Mouse (Mus musculus) kidney, postnatal 0 days (tissue): ENCODE data around the gene Prl8a6. TPM values are rescaled to one million over a fixed set of nuclear protein-coding genes. Genes with fewer than 3 reads are reported as not detected.
A peak's percentile ranks its signal among the peaks of the same experiment; 100 is the strongest.

Source experiments
- ATAC-seq: fragments of 200-750 bp; cut with Nextera tagmentation; replicated peaks from 2 replicates; pipeline ENCODE4 v1.8.0; 2017; ENCODE audit warnings: low read depth, moderate number of reproducible peaks, moderate TSS enrichment, moderate library complexity; ENCODE audit not compliant: low FRiP score
- DNase-seq: peaks from one replicate; pipeline ENCODE4 v3.0.0-alpha.2; 2016; ENCODE audit warnings: low spot score
- H3K27ac ChIP-seq: fragments of 300-500 bp; sonication (generic); 2 replicates; pipeline ENCODE4 v1.5.1; 2014; ENCODE audit warnings: mild to moderate bottlenecking
- H3K27me3 ChIP-seq: fragments of 300-500 bp; sonication (generic); 2 replicates; pipeline ENCODE4 v1.6.1; 2014; ENCODE audit warnings: low read length, mixed read lengths; ENCODE audit not compliant: insufficient read depth
- H3K36me3 ChIP-seq: fragments of 300-500 bp; sonication (generic); 2 replicates; pipeline ENCODE4 v1.6.1; 2014; ENCODE audit warnings: low read length, mixed read lengths; ENCODE audit not compliant: insufficient read depth
- H3K4me1 ChIP-seq: fragments of 300-500 bp; sonication (generic); replicated peaks from 2 replicates; pipeline ENCODE4 v1.6.1; 2014; ENCODE audit warnings: antibody characterized with exemption, low read length, mixed read lengths; ENCODE audit not compliant: insufficient read depth
- H3K4me2 ChIP-seq: fragments of 300-500 bp; sonication (generic); 2 replicates; pipeline ENCODE4 v1.6.1; 2014; ENCODE audit warnings: mild to moderate bottlenecking, low read length, moderate library complexity, mixed read lengths
- H3K4me3 ChIP-seq: fragments of 300-500 bp; sonication (generic); replicated peaks from 2 replicates; pipeline ENCODE4 v1.5.1; 2014; ENCODE audit warnings: low read depth, low read length
- H3K9ac ChIP-seq: fragments of 300-500 bp; sonication (generic); 2 replicates; pipeline ENCODE4 v1.6.1; 2014; ENCODE audit warnings: low read depth, low read length
- H3K9me3 ChIP-seq: fragments of 300-500 bp; sonication (generic); replicated peaks from 2 replicates; pipeline ENCODE4 v1.6.1; 2016; ENCODE audit warnings: low read length, inconsistent platforms, mixed read lengths
- CTCF ChIP-seq: IDR thresholded peaks from 2 replicates; pipeline ENCODE4 v1.5.1; 2016; ENCODE audit warnings: antibody characterized with exemption, low read depth, mild to moderate bottlenecking, moderate library complexity
- WGBS: fragments of 180-500 bp; shearing (Covaris S2); extraction: QIAGEN DNeasy Blood & Tissue Kit; methylation state at CpG from one replicate; pipeline ENCODE4 v1.1.7; 2014; 5-methylcytosine and 5-hydroxymethylcytosine counted together
- polyA plus RNA-seq: library from polyadenylated mRNA; unstranded; fragments of >200 nt; fragmentation: Nextera tagmentation; extraction: Ambion mirVana; gene quantifications from 2 replicates; pipeline ENCODE4 v1.2.1, GENCODE M21; 2015

Gene Prl8a6
- polyA plus RNA-seq: not detected in 2 replicates

GRCm38 (mm10) chr13:27438588-27438987 lies at the start of gene Prl8a6:
TSS of gene Prl8a6 (minus strand) at chr13:27438688.
- H3K4me2 ChIP-seq: no peak within 1 kb of the TSS
- no peaks in the 10 kb centered on the region for H3K9me3 ChIP-seq
- ATAC-seq: no peak
- TF ChIP-seq CTCF: no peak
- H3K4me3 ChIP-seq: no peak within 1 kb of the TSS
- DNase-seq: no peak
- no peaks in the 10 kb centered on the region for H3K4me1 ChIP-seq
- 80% methylated on average over 3 of the region's 3 CpGs for WGBS
- H3K36me3 ChIP-seq: no peaks in the 10 kb centered on the region
- no peak within 1 kb of the TSS for H3K27ac ChIP-seq
- H3K27me3 ChIP-seq: no peaks in the 10 kb centered on the region
- no peak within 1 kb of the TSS for H3K9ac ChIP-seq

GRCm38 (mm10) chr13:27433159-27433558 lies 5.3 kb downstream of the Prl8a6 start:
- Histone ChIP-seq H3K4me1 (no peaks in the 10 kb centered on the region), H3K4me2 (no peak overlapping the region), H3K9ac (no peak overlapping the region), H3K9me3 (no peaks in the 10 kb centered on the region), H3K27me3 (no peaks in the 10 kb centered on the region), H3K4me3 (no peak overlapping the region), H3K36me3 (no peaks in the 10 kb centered on the region), H3K27ac (no peak overlapping the region)
- no peak for TF ChIP-seq CTCF
- ATAC-seq: no peak
- no peak for DNase-seq
- WGBS: 70% methylated on average over 1 of the region's 1 CpGs

DNA sequence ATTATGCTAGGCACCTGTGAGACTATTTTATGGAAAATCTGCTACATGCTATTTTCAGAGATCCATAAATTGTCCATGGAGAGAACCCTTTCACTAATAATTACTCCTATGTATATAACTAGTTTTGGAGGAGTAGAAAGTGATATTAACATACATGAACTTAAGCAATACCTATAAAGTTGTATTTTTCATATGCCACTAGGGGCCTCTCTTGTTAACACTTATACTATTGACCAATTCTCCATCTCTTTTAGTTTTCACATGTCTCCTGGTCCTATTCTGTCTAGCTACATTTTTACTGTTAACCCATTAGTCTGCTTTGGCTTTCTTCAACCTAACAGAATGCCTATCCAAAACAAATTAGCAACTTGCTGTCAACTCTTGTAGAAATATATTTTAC lies 24.8 kb downstream of the Prl8a6 start:
- no peaks in the 10 kb centered on the region for H3K4me1 ChIP-seq
- H3K36me3 ChIP-seq: no peaks in the 10 kb centered on the region
- no peak overlapping the region for H3K27ac ChIP-seq
- TF ChIP-seq CTCF: peak; percentile 21; the same call in 1 of the 2 replicates
- DNase-seq (peak; percentile 24), ATAC-seq (no peak)
- H3K4me2 ChIP-seq: no peak overlapping the region
- H3K9me3 ChIP-seq: no peaks in the 10 kb centered on the region
- no peaks in the 10 kb centered on the region for H3K27me3 ChIP-seq
- H3K4me3 ChIP-seq: no peak overlapping the region
- H3K9ac ChIP-seq: no peak overlapping the region

GRCm38 (mm10) chr13:27399061-27399724 lies 39.3 kb downstream of the Prl8a6 start:
- Histone ChIP-seq H3K27ac (no peak overlapping the region), H3K9me3 (no peaks in the 10 kb centered on the region), H3K9ac (no peak overlapping the region), H3K36me3 (no peaks in the 10 kb centered on the region), H3K4me1 (no peaks in the 10 kb centered on the region), H3K27me3 (no peaks in the 10 kb centered on the region), H3K4me3 (no peak overlapping the region), H3K4me2 (no peak overlapping the region)
- TF ChIP-seq CTCF: no peak
- ATAC-seq (no peak), DNase-seq (no peak)
- 93% methylated on average over 7 of the region's 7 CpGs for WGBS

DNA sequence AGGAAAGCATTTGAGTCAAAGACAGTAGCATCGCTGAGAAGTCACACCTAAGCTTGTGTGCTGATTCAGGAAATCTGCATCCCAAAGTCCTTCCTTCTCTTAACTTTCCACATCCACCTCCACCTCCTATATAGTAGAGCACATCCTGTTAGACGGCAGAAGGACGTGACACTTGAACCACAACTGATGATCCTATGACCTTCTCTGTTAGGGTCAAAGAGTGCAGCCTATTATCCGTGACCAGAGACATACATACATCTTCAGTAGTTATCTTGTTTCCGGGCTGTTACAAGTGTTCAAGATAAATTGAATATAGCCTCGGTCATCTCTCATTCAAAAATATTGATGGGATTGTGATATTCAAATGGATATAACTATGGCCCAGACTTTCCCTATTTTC lies 47.7 kb downstream of the Prl8a6 start, which contains the start of gene Prl2b1:
Gene Prl2b1 (minus strand): TSS at position 101 of the 400 bp plus-strand sequence.
- TF ChIP-seq CTCF: no peak
- no peaks in the 10 kb centered on the region for H3K36me3 ChIP-seq
- H3K9me3 ChIP-seq: no peaks in the 10 kb centered on the region
- no peak within 1 kb of the TSS for H3K4me3 ChIP-seq
- H3K27me3 ChIP-seq: no peaks in the 10 kb centered on the region
- DNase-seq: no peak
- no peak for ATAC-seq
- H3K4me1 ChIP-seq: no peaks in the 10 kb centered on the region
- 74% methylated on average over 6 of the region's 6 CpGs for WGBS
- no peak within 1 kb of the TSS for H3K4me2 ChIP-seq
- H3K9ac ChIP-seq: no peak within 1 kb of the TSS
- no peak within 1 kb of the TSS for H3K27ac ChIP-seq

Other genes with a start within 250 kb of the Prl8a6 start
- gene Prl3c1, start 242.0 kb downstream of the Prl8a6 start, polyA plus RNA-seq: not detected in 2 replicates
- gene Prl3b1, start 196.8 kb downstream of the Prl8a6 start, polyA plus RNA-seq: not detected in 2 replicates
- gene Prl3a1, start 179.3 kb downstream of the Prl8a6 start, polyA plus RNA-seq: not detected in 2 replicates
- gene Prl6a1, start 126.1 kb downstream of the Prl8a6 start, polyA plus RNA-seq: not detected in 2 replicates
- not detected in 2 replicates for gene Prl8a2, start 93.0 kb downstream of the Prl8a6 start, polyA plus RNA-seq
- not detected in 2 replicates for gene Prl2b1, start 47.8 kb downstream of the Prl8a6 start, polyA plus RNA-seq
- not detected in 2 replicates for gene Prl8a8, start 74.5 kb upstream of the Prl8a6 start, polyA plus RNA-seq
- gene Prl8a9, start 125.9 kb upstream of the Prl8a6 start, polyA plus RNA-seq: not detected in 2 replicates
- not detected in 2 replicates for gene Prl8a1, start 143.5 kb upstream of the Prl8a6 start, polyA plus RNA-seq
- not detected in 2 replicates for gene Prl7b1, start 171.9 kb upstream of the Prl8a6 start, polyA plus RNA-seq
- gene Prl7a1, start 203.8 kb upstream of the Prl8a6 start, polyA plus RNA-seq: not detected in 2 replicates
- not detected in 2 replicates for gene Prl7a2, start 229.3 kb upstream of the Prl8a6 start, polyA plus RNA-seq